Mouse (Mus musculus): ENCODE results near the gene Plxna2.
A peak's percentile ranks its signal among the peaks of the same experiment; 100 is the strongest.

GRCm38 (mm10) chr1:194620245-194620991 lies 2.4 kb downstream of the Plxna2 start:
- TF ChIP-seq CTCF (IDR thresholded peaks at IDR 0.05; ENCODE audit: insufficient read depth, low read depth, low read length) (peak; percentile 23; the same call in 1 of the 2 replicates), POLR2A (IDR thresholded peaks at IDR 0.05; ENCODE audit: insufficient read depth, low read depth, low read length) (no peak)

Measured in olfactory bulb, adult 2 months (tissue).